Mouse (Mus musculus) ZHBTc4 (cell line): ENCODE data around the gene Bysl.
"Not testable (repeated sequence)": the region's sequence is repeated elsewhere in the genome, so short reads cannot be mapped to it uniquely, and the experiment has no call there.

ENCODE experiments used
- DNase-seq: peaks from one replicate; pipeline ENCODE4 v3.0.0-alpha.2; 2011; ENCODE audit warnings: low read depth, low spot score

The Bysl gene

GRCm38 (mm10) chr17:47618556-47619311, 7.4 kb upstream of the Bysl start:
- no peak for DNase-seq

- no peak for DNase-seq
Observed at GRCm38 (mm10) chr17:47617605-47618307, 6.5 kb upstream of the Bysl start.

- no peak for DNase-seq
Observed at GRCm38 (mm10) chr17:47616652-47617051, 5.4 kb upstream of the Bysl start.

GRCm38 (mm10) chr17:47616119-47616518, 4.8 kb upstream of the Bysl start:
- no peak for DNase-seq

DNA sequence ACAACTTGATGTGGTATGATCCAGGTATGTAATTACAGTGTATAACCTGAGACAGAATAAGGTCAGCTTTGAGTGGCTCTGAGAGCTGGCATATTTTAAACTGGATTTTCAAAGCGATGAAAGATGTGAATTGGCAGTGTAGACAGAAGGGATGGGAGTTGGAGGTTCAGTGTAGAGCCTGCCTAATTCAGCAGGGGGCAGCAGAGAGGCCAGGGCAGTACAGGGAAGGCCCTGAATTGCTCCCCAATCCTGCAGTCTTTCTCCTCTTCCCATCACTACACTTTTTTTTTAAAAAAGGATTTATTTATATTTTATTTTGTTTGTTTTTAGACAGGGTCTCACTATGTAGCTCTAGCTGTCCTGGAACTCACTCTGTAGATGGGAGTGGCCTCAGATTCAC, 2.7 kb upstream of the Bysl start:
- peak; percentile 56 for DNase-seq

DNA sequence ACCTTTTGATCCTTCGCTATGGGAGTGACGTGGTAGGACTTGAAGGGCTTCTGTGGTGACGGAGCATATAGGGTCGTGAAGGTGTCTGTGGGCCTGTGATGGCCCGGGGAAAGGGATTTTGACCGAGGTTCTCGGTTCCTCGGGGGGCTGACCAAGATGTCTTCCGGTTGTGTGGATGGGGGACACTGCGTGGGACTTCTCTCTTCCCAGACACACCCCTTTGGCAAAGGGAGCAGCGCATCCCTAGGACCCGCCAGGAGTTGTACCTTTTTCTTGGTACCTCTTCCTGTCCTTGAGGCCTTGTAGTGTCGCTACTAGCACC, 330 bp upstream of the Bysl start:
- DNase-seq: no peak

DNA sequence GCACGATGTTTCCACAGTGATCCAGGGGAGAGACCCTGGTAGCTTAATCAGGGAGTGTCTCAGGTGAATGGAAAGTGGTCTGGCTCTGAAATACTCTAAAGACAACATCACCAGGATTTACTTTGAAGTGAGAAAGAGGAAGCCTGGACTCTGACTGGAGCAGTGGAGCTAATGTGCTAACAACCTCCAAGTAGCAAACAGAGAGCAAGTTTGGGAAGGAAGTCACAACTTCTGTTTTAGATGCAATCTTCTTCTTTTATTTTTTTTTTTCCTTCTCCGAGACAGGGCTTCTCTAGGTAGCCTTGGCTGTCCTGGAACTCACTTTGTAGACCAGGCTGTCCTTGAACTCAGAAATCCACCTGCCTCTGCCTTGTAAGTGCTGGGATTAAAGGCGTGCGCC, 2.1 kb downstream of the Bysl start:
- no peak for DNase-seq

DNA sequence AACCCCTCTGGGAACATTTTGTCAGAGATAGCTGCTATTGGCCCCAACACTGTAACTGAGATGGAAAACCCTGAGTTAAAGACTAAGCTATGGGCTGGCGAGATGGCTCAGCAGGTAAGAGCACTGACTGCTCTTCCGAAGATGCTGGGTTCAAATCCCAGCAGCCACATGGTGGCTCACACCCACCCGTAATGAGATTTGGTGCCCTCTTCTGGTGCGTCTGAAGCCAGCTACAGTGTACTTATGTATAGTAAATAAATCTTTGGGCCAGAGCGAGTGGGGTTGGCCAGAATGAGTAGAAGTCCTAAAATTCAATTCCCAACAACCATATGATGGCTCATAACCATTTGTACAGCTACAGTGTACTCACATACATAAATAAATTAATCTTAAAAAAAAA, 5.1 kb downstream of the Bysl start:
- peak; percentile 56 for DNase-seq

GRCm38 (mm10) chr17:47602289-47602688, 9.0 kb downstream of the Bysl start:
- no peak for DNase-seq

DNA sequence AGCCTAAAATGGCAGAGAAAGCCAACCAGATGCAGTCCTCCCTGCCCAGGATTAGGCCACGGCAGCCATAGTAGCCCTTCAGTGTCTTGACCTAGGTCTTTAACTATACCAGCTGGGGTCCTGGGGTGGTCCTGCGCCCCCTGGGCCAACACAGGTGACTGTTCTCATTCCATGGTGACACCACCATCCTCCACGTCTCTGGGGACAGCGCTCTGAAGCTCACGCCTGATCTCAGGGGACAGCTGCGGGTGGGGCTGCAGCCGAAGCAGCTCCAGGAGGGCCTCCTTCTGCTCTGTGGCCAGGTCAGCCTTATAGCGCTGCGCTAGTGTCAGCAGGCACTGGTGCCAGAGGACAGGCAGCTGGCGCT, 9.9 kb downstream of the Bysl start:
- DNase-seq: no peak

DNA sequence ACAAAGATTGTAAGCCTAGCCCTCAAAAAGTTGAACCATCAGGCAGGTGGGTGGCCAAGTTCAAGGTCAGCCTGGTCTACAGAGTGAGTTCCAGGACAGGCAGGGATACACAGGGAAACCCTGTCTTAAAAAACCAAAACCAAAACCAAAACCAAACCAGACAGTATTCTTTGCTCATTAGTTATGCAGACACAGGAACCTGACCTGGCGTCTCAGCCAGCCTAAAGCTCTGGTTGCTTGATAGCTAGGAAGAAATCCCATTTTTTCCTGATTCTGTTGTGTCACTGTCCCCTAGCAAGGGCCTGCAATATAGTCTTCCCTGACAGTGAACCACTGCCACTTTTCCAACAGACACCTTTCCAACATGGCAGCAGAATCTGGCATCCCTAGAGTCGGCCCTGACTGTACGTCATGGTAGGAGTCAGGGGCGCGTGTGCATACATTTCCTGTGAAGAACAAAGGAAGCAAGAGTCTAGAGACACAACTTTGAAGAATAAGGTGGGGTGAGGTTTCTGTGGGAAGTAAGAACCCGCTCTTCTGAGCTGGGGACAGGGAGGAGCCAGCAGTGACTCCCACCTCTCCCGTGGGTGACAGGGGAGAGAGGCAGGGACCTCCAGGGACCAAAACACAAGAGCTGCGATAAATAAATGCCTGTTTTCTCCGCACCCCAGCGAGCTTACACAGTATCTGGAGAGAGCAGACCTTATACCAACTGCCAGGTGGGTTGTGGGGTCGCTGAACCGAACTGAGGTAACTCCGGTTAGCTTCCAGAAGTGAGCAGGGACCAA, 10.5 kb downstream of the Bysl start:
- no peak for DNase-seq

DNA sequence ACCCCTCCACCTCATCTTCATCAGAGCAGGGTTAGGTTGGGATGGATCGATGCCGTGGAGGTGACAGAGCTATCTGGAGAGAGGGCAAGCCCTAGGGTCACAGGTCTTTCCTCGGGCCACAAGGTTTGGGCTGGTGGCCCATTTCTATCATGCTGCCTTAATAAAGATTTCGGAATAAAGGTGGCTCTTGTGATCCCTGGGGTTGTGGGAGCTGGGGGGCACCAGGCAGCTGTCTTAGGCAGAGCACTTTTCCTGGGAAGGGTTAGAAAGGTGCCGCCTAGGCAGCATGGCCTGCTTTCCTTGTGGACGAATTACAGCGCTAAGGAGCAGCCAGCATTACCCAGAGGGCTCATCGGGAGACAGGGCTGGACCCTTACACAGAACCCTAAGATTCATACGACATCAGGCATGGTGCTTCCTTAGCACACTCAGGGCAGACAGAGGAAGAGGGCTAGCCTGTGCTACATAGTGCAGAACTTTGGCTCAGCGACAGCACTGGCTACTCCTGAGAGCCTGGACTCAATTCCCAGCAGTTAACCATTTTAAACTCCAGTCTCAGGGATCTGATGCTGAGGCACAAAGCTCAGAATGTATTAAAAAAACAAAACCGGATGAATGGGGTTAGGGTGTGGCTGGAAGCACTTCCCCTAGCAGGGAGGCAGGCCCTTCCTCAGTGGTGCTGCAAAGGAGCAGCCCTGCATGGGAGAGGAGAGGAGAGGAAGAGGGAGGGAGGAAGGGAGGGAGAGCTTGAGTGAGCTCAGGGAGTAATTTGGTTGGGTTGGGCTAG, 11.6 kb downstream of the Bysl start:
- peak; percentile 59 for DNase-seq

DNA sequence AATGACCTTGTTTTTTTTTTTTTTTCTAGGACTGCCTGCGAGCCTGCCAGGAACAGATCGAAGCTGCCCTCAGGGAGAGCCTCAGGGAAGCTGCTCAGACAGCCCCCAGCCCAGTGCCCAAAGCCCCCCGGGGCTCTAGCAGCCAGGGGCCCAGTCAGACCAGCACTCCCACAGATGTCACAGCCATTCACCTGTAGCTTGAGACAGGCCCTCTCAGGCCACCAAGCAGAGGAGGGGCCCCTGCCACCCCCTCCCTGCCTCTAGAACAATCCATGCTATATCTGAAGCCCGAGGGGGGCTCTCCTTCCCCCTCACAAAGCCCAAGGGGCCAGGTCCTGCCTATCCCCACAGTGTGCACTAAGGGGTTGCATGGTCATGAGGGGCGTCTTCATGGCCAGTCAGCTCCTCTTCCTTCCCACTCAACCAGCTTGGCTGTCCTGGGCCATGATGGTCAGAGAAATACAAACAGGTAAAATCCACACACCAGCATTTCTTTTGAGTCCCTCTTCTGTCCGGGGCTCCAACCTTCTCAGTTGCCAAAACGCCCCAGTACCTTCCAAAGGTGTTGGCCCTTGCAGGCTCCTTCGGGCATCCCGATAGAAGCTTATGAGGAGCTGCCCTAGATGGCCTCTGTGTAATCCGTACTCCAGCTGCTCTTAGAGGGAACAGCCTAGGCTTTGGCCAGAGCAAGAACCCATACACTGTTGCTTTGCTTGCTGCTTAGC, 12.6 kb downstream of the Bysl start:
- DNase-seq: not testable (repeated sequence)

DNA sequence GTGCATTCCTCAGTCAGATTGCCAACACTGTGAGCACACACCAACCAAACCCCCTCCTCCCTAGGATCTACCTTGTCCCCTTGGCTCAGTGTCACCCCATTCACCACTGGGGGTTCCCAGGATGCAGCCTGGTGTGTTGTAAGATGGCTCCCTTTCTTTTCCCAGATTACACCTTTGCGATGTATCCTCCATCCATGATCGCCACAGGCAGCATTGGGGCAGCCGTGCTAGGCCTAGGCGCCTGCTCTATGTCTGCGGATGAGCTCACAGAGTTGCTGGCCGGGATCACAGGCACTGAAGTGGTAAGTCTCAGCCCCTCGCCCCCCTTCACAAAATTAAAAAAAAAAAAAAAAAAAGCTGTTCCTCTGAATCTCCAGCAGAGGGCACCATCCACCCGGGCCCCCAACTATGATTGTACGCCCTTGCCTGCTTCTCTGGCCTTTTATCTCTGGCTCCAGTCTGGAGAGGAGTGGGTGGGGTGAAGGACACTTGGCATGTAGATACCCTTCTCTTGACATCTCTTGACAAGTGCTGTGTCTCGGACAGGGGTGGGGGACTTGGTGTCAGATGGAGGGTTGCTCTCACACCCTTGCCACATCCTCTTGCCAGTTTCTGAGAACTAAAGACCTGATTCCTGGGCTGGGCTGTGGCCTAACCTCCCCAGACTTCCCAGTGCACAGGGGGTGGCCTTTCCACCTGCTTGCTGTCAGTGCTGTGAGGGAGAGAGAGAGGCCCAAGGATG, 13.3 kb downstream of the Bysl start:
- DNase-seq: peak; percentile 89

GRCm38 (mm10) chr17:47597261-47597660, 14.0 kb downstream of the Bysl start:
- peak; percentile 43 for DNase-seq

DNA sequence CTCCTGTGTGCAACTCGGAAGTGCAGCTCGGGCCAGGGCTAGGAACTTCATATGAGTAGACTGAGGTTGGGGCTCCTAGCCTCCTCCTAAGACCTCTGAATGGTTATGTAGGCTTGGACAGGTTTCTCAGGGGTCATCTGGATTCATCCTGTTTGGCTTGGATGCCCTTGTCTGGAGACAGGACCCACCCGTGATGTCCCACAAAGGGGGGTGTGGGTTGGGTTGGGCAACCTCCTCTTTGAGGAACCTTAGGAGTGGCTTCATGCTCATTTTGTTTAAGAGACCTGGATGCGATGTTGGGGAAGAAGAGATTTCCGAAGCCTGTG, 14.5 kb downstream of the Bysl start:
- DNase-seq: peak; percentile 60

- no peak for DNase-seq
Observed at GRCm38 (mm10) chr17:47596162-47596838, 15.0 kb downstream of the Bysl start.

DNA sequence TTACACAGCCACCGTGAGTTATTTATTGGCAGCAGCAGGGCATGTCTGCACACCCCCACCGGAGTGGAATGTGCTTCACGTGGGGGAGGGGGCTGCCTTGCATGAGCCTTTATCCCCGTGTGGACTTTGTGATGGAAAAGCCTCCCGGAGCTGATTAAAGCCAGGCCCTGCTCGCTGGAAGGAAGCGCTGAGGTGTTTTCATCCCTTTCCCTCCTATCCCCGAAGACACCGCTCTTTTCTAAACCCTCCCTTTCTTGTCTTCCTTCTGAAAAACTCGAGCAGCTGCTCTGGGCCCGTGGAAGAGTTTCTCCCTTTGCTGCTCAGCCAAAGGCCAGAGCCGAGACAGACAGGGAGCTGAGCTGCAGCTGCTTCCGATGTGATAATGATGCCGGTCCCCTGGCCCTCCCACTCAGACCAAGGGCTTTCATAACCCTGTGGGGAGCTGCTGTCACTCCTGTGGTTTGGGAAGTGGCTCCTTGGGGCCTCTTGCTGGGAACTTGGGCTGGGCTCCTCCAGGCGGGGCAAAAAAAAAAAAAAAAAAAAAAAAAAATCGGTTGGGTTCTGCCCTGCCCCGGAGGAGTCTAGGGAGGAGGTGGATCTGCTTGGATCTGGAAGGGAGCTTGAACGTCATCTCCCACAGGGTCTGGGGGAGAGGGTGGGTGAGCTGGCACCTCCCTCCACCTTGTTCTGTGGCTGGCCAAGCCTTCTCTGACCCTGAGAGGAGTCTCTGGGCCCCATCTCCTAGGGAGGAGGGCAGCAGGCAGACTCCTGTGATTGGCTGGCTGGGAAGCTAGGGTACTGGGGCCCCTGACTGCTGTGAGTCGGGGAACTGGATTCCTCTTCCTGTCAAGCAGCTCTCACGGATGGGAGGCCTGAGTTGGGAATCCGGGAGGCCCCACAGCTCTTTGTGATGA, 15.8 kb downstream of the Bysl start:
- DNase-seq: peak; percentile 84

- peak; percentile 56 for DNase-seq
Observed at GRCm38 (mm10) chr17:47594969-47595247, 16.4 kb downstream of the Bysl start.
